25 mouse cellular contexts compared by ENCODE assay signal in the genomic region with DNA sequence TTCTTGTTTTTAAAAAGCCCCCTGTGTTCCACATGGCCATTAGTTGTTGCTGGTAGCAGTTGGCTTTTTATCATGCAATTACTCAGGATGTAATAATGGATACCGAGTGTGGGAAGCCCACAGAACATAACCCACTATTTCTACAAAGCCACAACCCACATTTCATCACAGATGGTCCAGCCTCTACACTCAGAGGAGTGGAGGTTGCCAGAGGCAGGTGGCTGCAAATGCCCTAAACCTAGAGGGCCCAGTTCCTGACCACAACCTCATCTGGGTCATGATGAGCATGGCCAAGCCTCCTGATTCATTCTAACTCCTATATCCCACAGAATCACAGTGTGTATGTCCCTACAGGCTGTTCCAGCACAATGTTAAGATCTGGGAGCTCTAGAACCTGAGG.
"Had no signal": no experiment of that assay in that cellular context is flagged by ENCODE, and none has a peak within 500 bp of the region (broad histone marks: within the 10 kb centered on the region; RNA-seq: fewer than 3 reads in every experiment).

No protein-coding gene starts in this region.

- H3K4me2 ChIP-seq: heart, embryonic 11.5 days; heart, embryonic 13.5 days; heart, embryonic 15.5 days; hindbrain, embryonic 12.5 days; hindbrain, embryonic 14.5 days; intestine, embryonic 15.5 days; limb, embryonic 12.5 days; liver, embryonic 11.5 days; liver, embryonic 13.5 days; liver, embryonic 15.5 days had no signal

- DNase-seq: gastrocnemius, adult 2 months; gastrocnemius, postnatal 10 days; gastrocnemius, postnatal 25 days; heart, adult 2 months; heart, postnatal 4 days; kidney, adult 18-20 months; kidney, adult 8-10 months; kidney, postnatal 10 days; kidney, postnatal 25 days; kidney, postnatal 4 days; layer of hippocampus, adult 9-11 months; liver; liver, embryonic 13.5 days had no signal

- H3K36me3 ChIP-seq: heart, embryonic 13.5 days; heart, embryonic 15.5 days; hindbrain, embryonic 10.5 days; hindbrain, embryonic 12.5 days; intestine, embryonic 15.5 days; limb, embryonic 10.5 days; limb, embryonic 12.5 days; liver, embryonic 13.5 days; liver, embryonic 15.5 days had no signal

- H3K4me3 ChIP-seq: gastrocnemius, adult 2 months; heart, adult 2 months; heart, embryonic 13.5 days; heart, embryonic 15.5 days; hindbrain, embryonic 10.5 days; hindbrain, embryonic 12.5 days; intestine, embryonic 15.5 days; left cerebral cortex, adult 2 months; limb, embryonic 10.5 days; limb, embryonic 12.5 days; liver, embryonic 13.5 days; liver, embryonic 15.5 days had no signal

- H3K27me3 ChIP-seq: heart, embryonic 13.5 days; heart, embryonic 15.5 days; hindbrain, embryonic 12.5 days; intestine, embryonic 15.5 days; limb, embryonic 12.5 days; liver, embryonic 13.5 days; liver, embryonic 15.5 days had no signal
